Mouse (Mus musculus) ovary, postnatal 10 days (tissue): ENCODE results near the gene Mapk10.

ENCODE experiments used
- DNase-seq: peaks from one replicate; pipeline ENCODE4 v3.0.0; 2022; ENCODE audit warnings: low spot score

The Mapk10 gene

GRCm38 (mm10) chr5:103164022-103164421 lies 47.1 kb downstream of the Mapk10 start:
- no peak for DNase-seq

GRCm38 (mm10) chr5:103161574-103161973 lies 49.6 kb downstream of the Mapk10 start:
- no peak for DNase-seq

DNA sequence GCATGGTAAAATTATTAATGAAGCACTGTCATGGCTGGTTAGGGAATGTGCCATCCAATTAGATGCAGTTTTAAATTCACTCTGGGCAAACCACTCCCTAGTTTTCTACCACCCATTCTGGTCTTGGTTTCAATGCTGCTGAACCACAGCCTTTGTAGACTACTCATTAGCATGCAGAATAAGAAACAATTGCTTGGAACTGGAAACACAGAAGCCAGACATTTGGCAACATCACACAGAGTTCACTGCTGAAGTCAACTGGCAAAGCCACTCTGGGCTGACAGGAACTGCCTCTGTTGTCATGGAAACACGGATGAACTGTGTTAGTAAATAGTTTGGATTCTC lies 50.0 kb downstream of the Mapk10 start:
- no peak for DNase-seq

GRCm38 (mm10) chr5:103160314-103161195 lies 50.6 kb downstream of the Mapk10 start:
- no peak for DNase-seq

DNA sequence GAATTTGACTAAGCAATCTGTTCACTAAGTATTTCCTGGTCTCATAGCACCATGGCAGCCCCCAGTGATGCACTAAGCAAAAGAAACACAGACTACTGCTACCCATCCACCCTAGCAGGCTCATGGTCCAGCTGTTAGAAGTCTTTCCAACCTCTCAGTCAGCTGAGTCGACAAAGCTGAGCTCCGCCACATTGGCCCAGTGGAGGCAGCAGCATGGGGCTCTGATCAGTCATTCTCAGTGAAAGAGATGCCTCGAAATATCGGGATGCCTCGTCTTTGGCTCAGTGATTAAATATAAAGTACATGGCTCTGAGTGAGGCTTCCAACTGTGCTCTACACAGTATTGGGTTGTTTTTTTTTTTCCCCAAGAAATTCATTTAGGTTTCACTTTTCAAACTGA lies 70.2 kb downstream of the Mapk10 start:
- no peak for DNase-seq

- no peak for DNase-seq
Measured at GRCm38 (mm10) chr5:103134839-103135238, 76.3 kb downstream of the Mapk10 start.

GRCm38 (mm10) chr5:103133626-103134025 lies 77.5 kb downstream of the Mapk10 start:
- DNase-seq: no peak

GRCm38 (mm10) chr5:103132814-103133213 lies 78.3 kb downstream of the Mapk10 start:
- DNase-seq: no peak

DNA sequence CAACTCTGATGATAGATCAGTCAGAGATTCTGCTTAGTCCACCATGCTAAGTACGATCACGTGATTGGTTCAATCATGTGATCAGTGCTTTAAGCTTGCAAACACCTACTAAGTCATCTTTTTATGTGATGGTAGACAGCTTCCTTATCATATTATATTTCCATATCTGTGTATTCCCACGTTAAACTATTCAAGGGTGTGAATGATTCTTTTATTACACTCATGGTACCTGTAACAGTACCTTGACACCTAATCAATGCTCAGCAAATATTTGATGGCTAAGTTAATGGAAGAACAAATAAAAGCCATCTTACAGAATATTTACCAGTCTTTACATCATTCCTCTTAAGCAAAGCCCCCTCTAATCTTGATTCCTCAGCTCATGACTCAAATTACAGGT lies 91.5 kb downstream of the Mapk10 start:
- no peak for DNase-seq

DNA sequence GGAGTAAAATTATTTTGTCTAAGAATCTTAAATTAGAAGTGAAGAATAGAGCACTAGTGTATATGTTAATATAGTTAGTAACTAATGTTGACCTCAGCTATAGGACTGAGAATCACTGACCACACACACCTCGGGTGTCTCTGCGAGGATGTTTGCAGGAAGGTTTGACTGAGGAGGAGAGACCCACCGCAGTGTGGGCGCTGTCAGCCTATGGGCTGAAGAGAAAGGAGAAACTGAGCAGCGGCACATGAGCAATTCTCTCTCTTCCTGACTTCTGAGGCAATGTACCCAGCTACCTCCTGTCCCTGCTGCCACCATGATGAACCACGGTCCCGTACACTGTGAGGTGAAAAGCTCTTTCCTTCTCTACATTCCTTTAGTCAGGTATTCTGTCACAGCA lies 95.6 kb downstream of the Mapk10 start:
- DNase-seq: no peak

DNA sequence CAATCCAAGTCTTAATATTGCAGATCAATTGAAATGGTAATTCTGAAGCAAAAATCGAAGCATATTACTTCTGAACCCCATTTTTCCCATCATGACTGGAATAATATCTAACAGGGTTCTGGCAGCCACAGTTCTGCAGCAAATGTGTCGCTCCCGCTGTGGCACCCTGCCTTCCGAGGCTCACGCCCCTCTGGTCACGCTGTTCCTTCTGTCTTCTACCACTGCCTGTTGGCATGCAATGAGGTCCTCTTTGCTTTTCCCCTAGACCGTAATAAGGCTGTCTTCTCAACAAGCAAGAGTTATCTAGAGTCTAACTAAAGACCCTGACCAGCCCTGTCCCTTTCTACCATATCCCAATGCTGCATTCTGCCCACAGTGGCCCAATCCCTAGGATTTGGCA lies 98.7 kb downstream of the Mapk10 start:
- DNase-seq: no peak

DNA sequence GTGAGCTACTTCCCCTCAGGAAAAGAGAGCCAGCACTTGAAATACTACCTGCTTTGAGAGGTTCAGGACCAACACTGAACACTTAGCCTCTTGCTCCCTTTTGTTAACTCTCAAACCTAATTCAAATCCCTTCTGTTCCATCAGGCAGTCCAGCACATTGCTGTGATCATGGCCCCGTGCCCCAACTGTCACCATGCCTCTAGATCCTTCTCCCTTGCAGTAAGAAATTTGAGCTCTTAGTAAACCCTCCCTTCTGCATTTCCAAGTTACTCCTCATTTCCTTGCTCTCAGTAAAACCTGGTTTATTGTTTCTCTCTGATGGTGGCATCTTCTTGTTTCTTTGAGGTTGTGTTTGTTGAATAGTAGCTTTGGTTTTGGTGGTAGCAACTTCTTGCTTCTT lies 101.7 kb downstream of the Mapk10 start:
- no peak for DNase-seq

- DNase-seq: no peak
Measured at GRCm38 (mm10) chr5:103105441-103106414, 105.4 kb downstream of the Mapk10 start.

DNA sequence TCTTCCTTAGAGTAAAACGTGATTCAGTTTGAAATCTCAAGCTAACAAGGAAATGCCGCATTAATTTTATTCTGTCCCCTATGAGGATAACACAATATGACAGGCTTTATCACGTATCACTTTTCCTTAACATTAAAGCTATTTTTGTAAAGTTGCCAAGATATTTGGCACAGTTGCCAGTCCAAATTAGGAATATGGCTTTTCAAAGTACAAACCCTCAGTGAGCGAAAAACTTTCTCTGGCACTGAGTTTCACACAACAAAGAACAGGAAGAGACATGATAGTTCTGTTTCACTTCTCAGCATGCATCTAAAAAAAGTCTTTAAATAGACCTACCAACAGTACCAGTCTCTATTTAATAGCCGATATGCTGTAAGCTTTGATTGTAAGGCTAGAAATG lies 107.1 kb downstream of the Mapk10 start:
- no peak for DNase-seq

DNA sequence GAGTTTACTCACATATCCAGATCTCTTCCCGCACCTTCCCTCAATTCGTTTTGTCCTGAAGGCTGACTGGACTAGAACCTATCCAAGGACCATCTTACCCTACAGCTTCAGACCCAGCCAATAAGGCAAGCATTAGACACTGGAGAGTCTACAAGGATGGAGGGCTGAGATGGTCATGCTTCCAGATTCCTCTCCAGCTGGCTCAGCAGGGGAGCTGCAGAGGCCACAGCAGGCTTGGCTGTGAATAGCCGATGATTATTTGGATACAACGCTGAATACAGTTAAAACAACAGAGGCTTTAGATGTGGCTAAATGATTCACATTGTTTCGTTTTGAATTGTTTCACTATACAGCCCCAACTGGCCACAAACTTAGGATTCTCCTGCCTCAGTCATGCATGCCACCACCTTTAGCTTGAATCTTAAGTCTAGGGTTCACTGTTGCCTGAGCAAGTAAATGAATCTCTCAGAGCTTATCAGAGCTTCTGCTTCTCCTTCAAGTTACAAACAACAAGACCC lies 108.2 kb downstream of the Mapk10 start:
- no peak for DNase-seq

DNA sequence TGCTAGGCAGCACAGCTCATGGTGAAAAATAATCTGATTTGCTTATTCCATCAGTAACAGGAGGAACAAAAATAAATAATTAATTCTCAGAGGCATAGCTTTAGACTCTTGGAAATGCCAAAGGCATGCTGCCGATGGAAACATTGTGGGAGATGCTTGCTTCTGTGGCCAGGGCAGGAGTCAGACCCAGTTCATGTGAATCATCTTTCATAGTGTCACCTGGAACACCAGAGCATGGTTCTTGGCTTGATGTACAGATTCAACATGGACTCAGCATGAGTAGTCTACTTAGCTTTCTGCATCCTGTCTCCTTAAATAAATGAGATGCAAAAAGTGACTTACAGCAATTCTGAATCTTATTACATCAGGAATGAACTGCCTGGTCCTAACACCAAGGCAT lies 109.0 kb downstream of the Mapk10 start:
- DNase-seq: no peak

GRCm38 (mm10) chr5:103094166-103094565 lies 117.0 kb downstream of the Mapk10 start:
- DNase-seq: no peak

DNA sequence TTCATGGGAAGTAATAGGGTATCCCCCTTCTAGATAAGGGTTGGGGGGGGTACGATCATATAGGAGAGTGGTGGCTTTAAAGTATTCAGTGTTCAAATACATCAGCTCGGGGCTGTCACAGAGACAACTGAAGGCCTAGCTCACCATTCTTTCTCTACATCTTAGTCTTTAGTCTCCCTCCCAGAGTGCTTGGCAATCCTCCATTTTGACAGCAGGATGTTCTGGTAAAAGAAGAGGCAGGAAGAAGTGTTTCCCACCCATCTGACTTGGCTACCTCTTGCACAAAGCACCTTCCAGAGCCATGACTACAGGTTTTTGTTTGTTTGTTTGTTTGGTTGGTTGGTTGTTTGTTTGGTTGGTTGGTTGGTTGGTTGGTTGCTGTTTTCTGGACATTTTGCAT lies 125.3 kb downstream of the Mapk10 start:
- DNase-seq: no peak

DNA sequence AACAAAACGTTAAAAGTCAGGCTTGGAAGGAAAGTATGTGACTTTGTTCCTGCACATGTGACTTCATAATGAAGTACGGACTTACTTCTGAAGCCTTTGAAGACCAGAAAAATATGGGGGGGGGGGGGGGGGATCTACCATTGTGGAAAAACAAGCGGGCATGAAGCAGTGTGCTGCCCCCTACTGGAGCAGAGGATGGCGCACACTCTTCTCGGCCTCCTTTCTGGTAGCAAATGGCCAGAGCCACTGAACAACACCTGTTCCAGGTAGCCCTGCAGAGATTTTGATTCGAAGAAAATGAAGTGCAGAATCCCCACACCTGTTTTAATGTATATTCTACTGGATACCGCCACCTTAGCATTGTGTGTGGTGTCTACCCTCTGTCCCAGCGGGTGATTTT lies 135.7 kb downstream of the Mapk10 start:
- DNase-seq: no peak

DNA sequence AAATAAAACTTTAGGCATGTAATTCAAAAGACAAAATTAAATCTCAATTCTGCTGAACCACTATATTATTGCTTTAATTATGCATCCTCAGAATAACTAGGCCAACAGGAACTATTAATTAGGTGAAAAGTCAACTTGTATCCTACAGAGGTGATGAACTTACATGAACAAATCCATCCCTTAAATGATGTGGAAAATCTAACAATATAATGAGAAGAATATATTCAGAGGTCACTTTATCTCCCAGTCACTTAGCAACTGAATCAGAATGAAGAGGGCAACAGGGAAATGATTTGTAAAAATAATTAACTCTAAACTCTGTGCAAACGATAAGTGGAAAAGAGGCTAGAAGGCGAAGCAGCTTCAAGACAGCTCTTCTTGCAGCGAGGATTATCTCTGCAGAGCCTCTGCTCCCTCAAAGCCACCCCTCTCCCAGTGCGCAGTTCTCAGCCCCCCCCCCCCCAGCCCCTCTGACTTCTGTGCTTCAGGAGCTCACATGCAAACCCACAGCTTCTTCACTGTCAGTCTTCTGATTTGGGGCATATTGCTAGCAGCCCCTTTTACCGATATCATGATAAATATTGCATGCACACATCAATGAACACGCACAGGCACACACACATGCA lies 138.8 kb downstream of the Mapk10 start:
- no peak for DNase-seq

DNA sequence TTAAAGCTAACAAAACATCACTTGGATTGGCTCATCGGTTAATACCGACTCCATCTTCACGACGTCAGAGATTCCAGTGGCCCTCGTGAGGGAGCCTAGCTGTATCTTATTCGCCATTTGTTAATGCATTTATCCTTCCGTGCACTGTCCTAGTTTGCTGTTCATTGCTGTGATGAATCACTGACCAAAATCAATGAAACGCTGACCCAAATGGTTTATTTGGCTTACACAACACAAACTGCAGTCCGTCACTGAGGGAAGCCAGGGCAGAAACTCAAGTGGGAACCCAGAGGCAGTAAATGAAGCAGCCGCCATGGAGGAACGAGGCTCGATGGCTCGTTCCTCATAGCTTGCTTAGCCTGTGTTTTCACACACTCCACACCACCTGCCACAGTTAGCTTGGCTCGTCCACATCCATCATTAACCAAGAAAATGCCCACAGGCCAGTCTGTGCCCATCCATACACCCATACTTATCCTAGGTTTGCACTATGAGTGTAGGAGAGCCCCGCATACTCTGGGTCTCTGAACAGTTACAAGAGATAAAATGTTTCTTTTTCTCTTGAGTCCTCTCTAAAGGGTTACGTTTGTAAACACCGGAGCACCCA lies 140.0 kb downstream of the Mapk10 start:
- no peak for DNase-seq
